Mouse (Mus musculus): ENCODE data around the gene Pnpla1. TPM values are rescaled to one million over a fixed set of nuclear protein-coding genes. Genes with fewer than 3 reads are reported as not detected.

The Pnpla1 gene
- polyA plus RNA-seq, 1 experiment: not detected

DNA sequence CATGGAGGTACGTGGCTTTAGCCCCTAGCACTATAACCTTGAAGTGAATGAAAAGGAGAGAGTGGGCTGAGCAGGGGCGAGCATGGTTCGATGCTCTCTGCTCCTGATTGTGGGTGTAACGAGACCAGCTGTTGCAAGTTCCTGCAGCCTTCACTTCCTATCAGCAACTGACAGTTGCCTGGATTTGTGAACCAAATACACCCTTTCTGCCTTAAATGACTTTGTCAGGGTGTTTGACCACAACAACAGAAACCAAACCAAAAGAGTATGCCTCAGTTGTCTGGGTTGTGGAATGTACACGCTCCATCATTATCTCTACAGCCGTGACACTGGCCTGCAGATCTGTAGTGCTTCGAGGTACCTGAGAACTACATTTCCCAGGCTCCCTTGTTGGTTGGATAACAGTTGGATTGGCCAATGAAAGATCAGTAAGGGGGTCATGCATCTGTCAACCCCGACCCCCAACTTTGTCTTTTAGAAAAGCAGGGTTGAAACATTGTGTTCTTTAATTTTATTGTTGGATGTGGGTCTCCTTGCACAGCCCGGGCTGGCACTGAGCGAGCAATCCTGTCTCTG lies 25.8 kb downstream of the Pnpla1 start:
- no peaks in the 10 kb centered on the region for H3K79me3 ChIP-seq (ENCODE audit: low read depth)
- no peak overlapping the region for H3ac ChIP-seq (ENCODE audit: control insufficient read depth, insufficient read length, low read depth)
- TF ChIP-seq FOSL1 (IDR thresholded peaks at IDR 0.05; ENCODE audit: insufficient read depth, low read length, poor library complexity, severe bottlenecking) (no peak), MYOD1 (IDR thresholded peaks at IDR 0.05; ENCODE audit: control insufficient read depth, insufficient read length, low read depth) (no peak), MAX (IDR thresholded peaks at IDR 0.05) (no peak), USF1 (IDR thresholded peaks at IDR 0.05; ENCODE audit: low read depth) (no peak), CTCF (IDR thresholded peaks at IDR 0.05; ENCODE audit: control insufficient read depth, insufficient read depth, insufficient read length) (no peak), CEBPB (IDR thresholded peaks at IDR 0.05; ENCODE audit: low read depth) (no peak), MYOG (IDR thresholded peaks at IDR 0.05; ENCODE audit: control insufficient read depth, extremely low read depth, insufficient read length) (no peak)
- H3K79me2 ChIP-seq (ENCODE audit: control insufficient read depth, insufficient read depth): no peaks in the 10 kb centered on the region
- H3K4me3 ChIP-seq (ENCODE audit: insufficient read depth, poor library complexity, severe bottlenecking): no peak overlapping the region
- peaks cover 8% of the 10 kb centered on the region for H3K27me3 ChIP-seq (ENCODE audit: control insufficient read depth, insufficient read depth, insufficient read length)
- no peaks in the 10 kb centered on the region for H3K36me3 ChIP-seq (ENCODE audit: control insufficient read depth, insufficient read depth)

DNA sequence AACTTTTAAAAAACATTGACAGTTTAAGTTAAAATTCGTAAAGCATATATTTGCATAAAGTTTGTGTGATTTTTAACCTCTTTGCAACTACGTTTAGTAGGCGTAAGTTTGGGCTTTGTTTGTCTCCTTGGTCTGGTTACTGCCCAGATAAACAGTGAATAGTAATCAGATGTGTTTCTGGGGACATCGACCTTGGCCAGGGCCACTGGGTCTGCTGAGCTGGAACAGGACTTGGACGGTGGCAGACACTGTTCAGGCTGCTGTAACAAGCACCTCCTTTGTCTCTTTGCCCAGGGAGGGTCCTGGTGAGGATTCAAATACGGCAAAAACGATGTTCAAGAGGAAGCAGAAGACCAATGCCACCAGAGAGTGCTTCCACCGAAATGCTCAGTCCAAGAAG lies 27.0 kb downstream of the Pnpla1 start:
- no peaks in the 10 kb centered on the region for H3K36me3 ChIP-seq (ENCODE audit: control insufficient read depth, insufficient read depth)
- H3K79me3 ChIP-seq (ENCODE audit: low read depth): no peaks in the 10 kb centered on the region
- H3K27me3 ChIP-seq (ENCODE audit: control insufficient read depth, insufficient read depth, insufficient read length): peaks cover 8% of the 10 kb centered on the region
- TF ChIP-seq CEBPB (IDR thresholded peaks at IDR 0.05; ENCODE audit: low read depth): no peak
- no peak for TF ChIP-seq FOSL1 (IDR thresholded peaks at IDR 0.05; ENCODE audit: insufficient read depth, low read length, poor library complexity, severe bottlenecking)
- TF ChIP-seq USF1 (IDR thresholded peaks at IDR 0.05; ENCODE audit: low read depth): no peak
- TF ChIP-seq CTCF (IDR thresholded peaks at IDR 0.05; ENCODE audit: control insufficient read depth, insufficient read depth, insufficient read length): no peak
- no peak for TF ChIP-seq MYOG (IDR thresholded peaks at IDR 0.05; ENCODE audit: control insufficient read depth, extremely low read depth, insufficient read length)
- no peak for TF ChIP-seq MAX (IDR thresholded peaks at IDR 0.05)
- TF ChIP-seq MYOD1 (IDR thresholded peaks at IDR 0.05; ENCODE audit: control insufficient read depth, insufficient read length, low read depth): no peak
- no peak overlapping the region for H3K4me3 ChIP-seq (ENCODE audit: insufficient read depth, poor library complexity, severe bottlenecking)
- no peak overlapping the region for H3ac ChIP-seq (ENCODE audit: control insufficient read depth, insufficient read length, low read depth)
- H3K79me2 ChIP-seq (ENCODE audit: control insufficient read depth, insufficient read depth): no peaks in the 10 kb centered on the region

DNA sequence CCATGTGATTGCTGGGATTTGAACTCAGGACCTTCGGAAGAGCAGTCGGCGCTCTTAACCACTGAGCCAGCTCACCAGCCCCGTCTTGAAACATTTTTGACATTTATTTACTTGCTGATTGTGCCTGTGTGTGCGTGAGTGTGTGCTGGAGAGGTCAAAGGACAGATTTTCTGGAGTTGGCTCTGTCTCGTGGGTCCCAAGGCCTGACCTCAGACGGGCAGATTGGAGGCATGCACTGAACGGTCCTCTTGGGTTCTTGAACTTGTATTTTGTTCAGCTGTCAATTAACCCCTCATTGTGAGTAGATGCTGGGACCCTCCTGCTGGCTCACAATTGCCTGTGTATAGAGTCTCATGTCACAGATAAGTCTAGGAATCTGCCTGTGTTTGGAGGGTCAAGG lies 28.1 kb downstream of the Pnpla1 start:
- TF ChIP-seq MAX (IDR thresholded peaks at IDR 0.05) (no peak), CEBPB (IDR thresholded peaks at IDR 0.05; ENCODE audit: low read depth) (no peak), MYOD1 (IDR thresholded peaks at IDR 0.05; ENCODE audit: control insufficient read depth, insufficient read length, low read depth) (no peak), MYOG (IDR thresholded peaks at IDR 0.05; ENCODE audit: control insufficient read depth, extremely low read depth, insufficient read length) (no peak)
- H3K79me3 ChIP-seq (ENCODE audit: low read depth): no peaks in the 10 kb centered on the region
- no peaks in the 10 kb centered on the region for H3K79me2 ChIP-seq (ENCODE audit: control insufficient read depth, insufficient read depth)
- H3K4me3 ChIP-seq (ENCODE audit: insufficient read depth, poor library complexity, severe bottlenecking): no peak overlapping the region
- H3K36me3 ChIP-seq (ENCODE audit: control insufficient read depth, insufficient read depth): no peaks in the 10 kb centered on the region
- no peak overlapping the region for H3ac ChIP-seq (ENCODE audit: control insufficient read depth, insufficient read length, low read depth)
- H3K27me3 ChIP-seq (ENCODE audit: control insufficient read depth, insufficient read depth, insufficient read length): peaks cover 8% of the 10 kb centered on the region

DNA sequence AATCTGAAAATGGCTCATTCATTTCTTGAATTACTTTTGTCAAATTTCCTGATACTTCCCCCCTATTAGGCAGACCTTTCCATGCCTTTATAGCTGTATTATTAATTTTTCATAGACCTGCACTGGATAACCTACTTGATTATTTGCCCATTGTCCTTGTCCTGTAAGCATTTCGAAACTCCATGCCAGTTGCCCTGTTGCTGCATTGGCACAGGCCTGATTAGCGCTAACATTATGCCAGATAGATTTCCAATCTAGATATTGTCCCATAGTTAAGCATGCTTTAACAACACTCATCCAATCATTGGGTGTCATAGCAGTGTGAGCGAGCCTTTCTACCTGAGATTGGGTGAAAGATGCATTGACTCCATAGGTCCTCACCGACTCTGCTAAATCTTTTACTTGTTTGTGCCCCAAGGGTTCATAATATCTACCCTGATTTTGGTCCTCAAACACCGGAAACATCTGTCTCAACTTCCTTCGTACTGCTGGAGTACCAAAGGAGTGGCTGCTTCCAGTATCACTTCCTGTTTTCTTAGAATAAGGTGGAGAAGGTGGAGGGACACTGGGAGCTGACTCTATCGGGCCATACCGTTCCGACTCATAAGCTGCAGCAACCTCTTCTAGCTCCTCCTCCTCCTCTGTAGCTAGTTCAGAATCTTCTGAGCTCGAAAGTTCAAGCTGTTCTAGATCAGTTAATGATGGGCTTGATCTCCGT lies 36.0 kb downstream of the Pnpla1 start:
- TF ChIP-seq CEBPB (IDR thresholded peaks at IDR 0.05; ENCODE audit: low read depth) (no peak), MAX (IDR thresholded peaks at IDR 0.05) (no peak), MYOD1 (IDR thresholded peaks at IDR 0.05; ENCODE audit: control insufficient read depth, insufficient read length, low read depth) (no peak), FOSL1 (IDR thresholded peaks at IDR 0.05; ENCODE audit: insufficient read depth, low read length, poor library complexity, severe bottlenecking) (no peak), USF1 (IDR thresholded peaks at IDR 0.05; ENCODE audit: low read depth) (no peak)
- Histone ChIP-seq H3K36me3 (ENCODE audit: control insufficient read depth, insufficient read depth) (no peaks in the 10 kb centered on the region), H3K79me2 (ENCODE audit: control insufficient read depth, insufficient read depth) (no peaks in the 10 kb centered on the region), H3K4me3 (ENCODE audit: insufficient read depth, poor library complexity, severe bottlenecking) (no peak overlapping the region), H3ac (ENCODE audit: control insufficient read depth, insufficient read length, low read depth) (no peak overlapping the region), H3K79me3 (ENCODE audit: low read depth) (no peaks in the 10 kb centered on the region), H3K27me3 (ENCODE audit: control insufficient read depth, insufficient read depth, insufficient read length) (no peaks in the 10 kb centered on the region)

DNA sequence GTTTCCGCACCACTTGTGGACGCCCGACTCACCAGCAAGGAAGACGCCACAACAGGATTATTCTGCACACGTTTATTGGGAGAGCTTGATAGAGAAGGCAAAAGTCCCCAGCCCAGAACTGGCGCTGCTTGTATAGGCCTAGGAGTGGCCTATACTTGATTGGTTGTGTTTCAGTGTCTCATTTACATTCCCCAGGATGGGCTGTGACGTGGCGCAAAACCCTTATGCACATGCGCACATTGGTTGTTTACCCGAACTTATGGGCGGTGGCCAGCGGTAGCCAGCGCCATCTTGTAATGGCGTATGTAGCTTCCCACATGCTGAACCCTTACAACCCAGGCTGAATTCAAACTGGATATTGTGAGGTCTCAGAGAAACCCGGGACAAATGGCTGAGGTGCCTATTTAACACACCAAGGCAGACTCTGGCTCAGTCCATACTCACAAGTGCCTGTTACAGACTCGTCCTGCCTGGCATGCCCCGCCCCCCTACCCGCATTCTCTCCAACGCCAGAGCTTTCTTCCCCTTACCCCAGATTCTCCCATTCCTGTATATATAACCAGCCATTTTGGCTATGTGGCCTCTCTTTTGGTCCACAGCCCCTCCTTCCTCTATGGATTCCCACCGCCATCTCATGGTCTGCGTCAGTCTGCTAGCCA lies 37.1 kb downstream of the Pnpla1 start:
- H3K27me3 ChIP-seq (ENCODE audit: control insufficient read depth, insufficient read depth, insufficient read length): no peaks in the 10 kb centered on the region
- H3K79me3 ChIP-seq (ENCODE audit: low read depth): no peaks in the 10 kb centered on the region
- no peaks in the 10 kb centered on the region for H3K79me2 ChIP-seq (ENCODE audit: control insufficient read depth, insufficient read depth)
- H3K4me3 ChIP-seq (ENCODE audit: insufficient read depth, poor library complexity, severe bottlenecking): no peak overlapping the region
- no peaks in the 10 kb centered on the region for H3K36me3 ChIP-seq (ENCODE audit: control insufficient read depth, insufficient read depth)
- TF ChIP-seq MAX (IDR thresholded peaks at IDR 0.05) (no peak), MYOD1 (IDR thresholded peaks at IDR 0.05; ENCODE audit: control insufficient read depth, insufficient read length, low read depth) (no peak), FOSL1 (IDR thresholded peaks at IDR 0.05; ENCODE audit: insufficient read depth, low read length, poor library complexity, severe bottlenecking) (no peak), MYOG (IDR thresholded peaks at IDR 0.05; ENCODE audit: control insufficient read depth, extremely low read depth, insufficient read length) (no peak), USF1 (IDR thresholded peaks at IDR 0.05; ENCODE audit: low read depth) (no peak), CEBPB (IDR thresholded peaks at IDR 0.05; ENCODE audit: low read depth) (no peak), CTCF (IDR thresholded peaks at IDR 0.05; ENCODE audit: control insufficient read depth, insufficient read depth, insufficient read length) (no peak)
- H3ac ChIP-seq (ENCODE audit: control insufficient read depth, insufficient read length, low read depth): no peak overlapping the region
